Mouse (Mus musculus): ENCODE data around the gene Fbxw5. TPM values are rescaled to one million over a fixed set of nuclear protein-coding genes. Genes with fewer than 3 reads are reported as not detected.

Gene Fbxw5
- total RNA-seq (2023) = 61.4 TPM

GRCm38 (mm10) chr2:25500576-25501405, at the start of gene Fbxw5:
TSS of gene Fbxw5 (plus strand) at chr2:25500750.

GRCm38 (mm10) chr2:25456205-25456953, 44.2 kb upstream of the Fbxw5 start, which contains the start of gene Clic3:
TSS of gene Clic3 (plus strand) at chr2:25456838.

GRCm38 (mm10) chr2:25460551-25461309, 39.8 kb upstream of the Fbxw5 start, which contains the start of gene Paxx:
TSS of gene Paxx (minus strand) at chr2:25461094.

GRCm38 (mm10) chr2:25469969-25470368, 30.6 kb upstream of the Fbxw5 start, which contains the start of gene Ptgds:
TSS of gene Ptgds (minus strand) at chr2:25470046.

GRCm38 (mm10) chr2:25493476-25493961, 7.0 kb upstream of the Fbxw5 start, which contains the start of gene Lcn12:
TSS of gene Lcn12 (minus strand) at chr2:25493911.

GRCm38 (mm10) chr2:25501593-25502486, 1.3 kb downstream of the Fbxw5 start, which contains the start of gene C8g:
TSS of gene C8g (minus strand) at chr2:25501719.

GRCm38 (mm10) chr2:25546811-25547491, 46.4 kb downstream of the Fbxw5 start, which contains the start of gene Traf2:
TSS of gene Traf2 (minus strand) at chr2:25546940.

Other genes starting within 250 kb of the Fbxw5 start
- 19.2 TPM for gene Tmem203, start 245.3 kb upstream of the Fbxw5 start, total RNA-seq (2023)
- 19.1 TPM for gene Tprn, start 238.1 kb upstream of the Fbxw5 start, total RNA-seq (2023)
- gene Ssna1, start 228.3 kb upstream of the Fbxw5 start, total RNA-seq (2023) = 29.1 TPM
- 100 TPM for gene Anapc2, start 228.3 kb upstream of the Fbxw5 start, total RNA-seq (2023)
- gene Tmem210, start 212.6 kb upstream of the Fbxw5 start, total RNA-seq (2023) = not detected
- not detected for gene Lrrc26, start 210.8 kb upstream of the Fbxw5 start, total RNA-seq (2023)
- not detected for gene Grin1, start 181.6 kb upstream of the Fbxw5 start, total RNA-seq (2023)
- 44.3 TPM for gene Man1b1, start 168.4 kb upstream of the Fbxw5 start, total RNA-seq (2023)
- 16.8 TPM for gene Dpp7, start 144.4 kb upstream of the Fbxw5 start, total RNA-seq (2023)
- 5.7 TPM for gene Uap1l1, start 135.1 kb upstream of the Fbxw5 start, total RNA-seq (2023)
- gene Sapcd2, start 128.4 kb upstream of the Fbxw5 start, total RNA-seq (2023) = 1.1 TPM
- gene Entpd2, start 104.9 kb upstream of the Fbxw5 start, total RNA-seq (2023) = not detected
- gene Npdc1, start 101.4 kb upstream of the Fbxw5 start, total RNA-seq (2023) = 2.2 TPM
- 0.67 TPM for gene Fut7, start 77.5 kb upstream of the Fbxw5 start, total RNA-seq (2023)
- 67.3 TPM for gene Abca2, start 72.0 kb upstream of the Fbxw5 start, total RNA-seq (2023)
- not detected for gene Clic3, start 43.9 kb upstream of the Fbxw5 start, total RNA-seq (2023)
- 74.0 TPM for gene Paxx, start 39.7 kb upstream of the Fbxw5 start, total RNA-seq (2023)
- gene Ptgds, start 30.7 kb upstream of the Fbxw5 start, total RNA-seq (2023) = not detected
- gene Lcn12, start 6.8 kb upstream of the Fbxw5 start, total RNA-seq (2023) = not detected
- gene C8g, start 969 bp downstream of the Fbxw5 start, total RNA-seq (2023) = 0.50 TPM
- 35.1 TPM for gene Traf2, start 46.2 kb downstream of the Fbxw5 start, total RNA-seq (2023)
- 98.0 TPM for gene Edf1, start 57.1 kb downstream of the Fbxw5 start, total RNA-seq (2023)
- 2.7 TPM for gene Mamdc4, start 74.1 kb downstream of the Fbxw5 start, total RNA-seq (2023)
- gene Phpt1, start 74.5 kb downstream of the Fbxw5 start, total RNA-seq (2023) = 25.7 TPM
- 0.38 TPM for gene Ajm1, start 81.0 kb downstream of the Fbxw5 start, total RNA-seq (2023)
- 100 TPM for gene Rabl6, start 107.8 kb downstream of the Fbxw5 start, total RNA-seq (2023)
- gene Ccdc183, start 116.9 kb downstream of the Fbxw5 start, total RNA-seq (2023) = not detected
- 0.79 TPM for gene Tmem141, start 121.3 kb downstream of the Fbxw5 start, total RNA-seq (2023)
- gene Fcna, start 127.3 kb downstream of the Fbxw5 start, total RNA-seq (2023) = 7.5 TPM
- not detected for gene Lcn8, start 152.4 kb downstream of the Fbxw5 start, total RNA-seq (2023)
- gene Lcn5, start 157.2 kb downstream of the Fbxw5 start, total RNA-seq (2023) = not detected
- gene Lcn6, start 176.0 kb downstream of the Fbxw5 start, total RNA-seq (2023) = not detected
- gene Lcn10, start 182.0 kb downstream of the Fbxw5 start, total RNA-seq (2023) = not detected
- gene Obp2a, start 199.3 kb downstream of the Fbxw5 start, total RNA-seq (2023) = not detected
- 15.2 TPM for gene Bmyc, start 206.0 kb downstream of the Fbxw5 start, total RNA-seq (2023)
- not detected for gene Obp2b, start 236.3 kb downstream of the Fbxw5 start, total RNA-seq (2023)